Mouse (Mus musculus) intestine, postnatal 0 days (tissue): ENCODE measurements around the gene Tmub2. TPM values are rescaled to one million over a fixed set of nuclear protein-coding genes. Genes with fewer than 3 reads are reported as not detected.

Experiments
- ATAC-seq: fragments of 200-750 bp; cut with Nextera tagmentation; 2 replicates; pipeline ENCODE4 v1.8.0; 2017; ENCODE audit warnings: mild to moderate bottlenecking, moderate TSS enrichment, moderate library complexity
- H3K27ac ChIP-seq: fragments of 300-500 bp; sonication (generic); 2 replicates; pipeline ENCODE4 v1.5.1; 2014; ENCODE audit warnings: mild to moderate bottlenecking, low read depth, low read length, moderate library complexity
- H3K27me3 ChIP-seq: fragments of 300-500 bp; sonication (generic); replicated peaks from 2 replicates; pipeline ENCODE4 v1.6.1; 2014; ENCODE audit warnings: low read length, mixed read lengths; ENCODE audit not compliant: control insufficient read depth, insufficient read depth
- H3K36me3 ChIP-seq: fragments of 300-500 bp; sonication (generic); 2 replicates; pipeline ENCODE4 v1.6.1; 2014; ENCODE audit warnings: mild to moderate bottlenecking, moderate library complexity; ENCODE audit not compliant: control insufficient read depth, insufficient read depth
- H3K4me1 ChIP-seq: fragments of 300-500 bp; sonication (generic); replicated peaks from 2 replicates; pipeline ENCODE4 v1.6.1; 2014; ENCODE audit warnings: antibody characterized with exemption, low read length, mixed read lengths; ENCODE audit not compliant: control insufficient read depth, insufficient read depth
- H3K4me2 ChIP-seq: fragments of 300-500 bp; sonication (generic); replicated peaks from 2 replicates; pipeline ENCODE4 v1.6.1; 2014; ENCODE audit warnings: low read depth, mild to moderate bottlenecking, moderate library complexity
- H3K4me3 ChIP-seq: fragments of 300-500 bp; sonication (generic); 2 replicates; pipeline ENCODE4 v1.5.1; 2014; ENCODE audit warnings: low read depth, low read length
- H3K9ac ChIP-seq: fragments of 300-500 bp; sonication (generic); 2 replicates; pipeline ENCODE4 v1.6.1; 2014; ENCODE audit warnings: mild to moderate bottlenecking, low read depth, low read length
- H3K9me3 ChIP-seq: fragments of 300-500 bp; sonication (generic); 2 replicates; pipeline ENCODE4 v1.6.1; 2016; ENCODE audit warnings: mixed run types; ENCODE audit not compliant: control insufficient read depth
- CTCF ChIP-seq: sonication (generic); IDR thresholded peaks from 2 replicates; pipeline ENCODE4 v1.5.1; 2016; ENCODE audit warnings: low read depth, mild to moderate bottlenecking, control low read depth, antibody characterized with exemption, moderate library complexity
- WGBS: fragments of 180-500 bp; shearing (Covaris S2); extraction: QIAGEN DNeasy Blood & Tissue Kit; methylation state at CpG from one replicate; pipeline ENCODE4 v1.1.7; 2014; 5-methylcytosine and 5-hydroxymethylcytosine counted together
- polyA plus RNA-seq: library from polyadenylated mRNA; unstranded; fragments of >200 nt; fragmentation: Nextera tagmentation; extraction: Ambion mirVana; gene quantifications from 2 replicates; pipeline ENCODE4 v1.2.1, GENCODE M21; 2015

The Tmub2 gene
- polyA plus RNA-seq: 43.3 and 44.2 TPM in 2 replicates

DNA sequence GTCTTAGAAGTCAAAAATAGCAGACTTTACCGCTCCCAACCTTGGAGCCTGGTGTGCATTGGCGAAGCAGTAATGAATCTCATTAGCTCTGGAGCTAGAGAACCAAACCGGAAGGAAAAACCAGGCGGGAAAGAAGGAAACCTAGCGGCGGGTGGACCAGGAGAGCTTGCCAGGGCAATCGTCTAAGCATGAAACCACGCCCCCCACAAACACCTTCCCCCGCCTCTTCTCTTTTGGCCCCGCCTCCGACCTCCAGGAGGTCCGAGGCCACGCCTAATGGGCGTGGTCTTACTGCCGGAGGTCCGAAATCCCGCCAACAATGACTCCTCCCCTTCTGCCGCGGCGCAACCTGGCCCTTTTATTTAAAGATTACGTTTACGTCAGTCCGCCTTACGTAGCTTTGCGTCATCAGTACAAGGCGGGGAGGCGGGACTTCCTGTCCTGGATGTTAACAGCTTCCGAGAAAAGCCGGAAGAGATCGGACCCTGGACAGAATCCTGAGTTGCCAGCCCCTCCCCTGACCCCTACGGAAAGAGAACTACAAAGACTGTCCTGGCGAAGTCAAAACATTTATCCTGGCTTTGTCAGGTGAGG lies at the start of gene Tmub2:
Gene Tmub2, plus strand, starts transcription at position 431 of the 594 bp plus-strand sequence.
- H3K9ac ChIP-seq: peak within 1 kb of the TSS; percentile 81
- peak; percentile 38 for TF ChIP-seq CTCF
- H3K9me3 ChIP-seq: no peaks in the 10 kb centered on the region
- peak within 1 kb of the TSS; percentile 85 for H3K4me2 ChIP-seq
- ATAC-seq: peak; percentile 92
- peaks cover 5% of the 10 kb centered on the region; the same call in 1 of the 2 replicates for H3K4me1 ChIP-seq
- under 1% methylated on average over 32 of the region's 32 CpGs for WGBS
- peak within 1 kb of the TSS; percentile 92 for H3K4me3 ChIP-seq
- peak within 1 kb of the TSS; percentile 73 for H3K27ac ChIP-seq
- H3K27me3 ChIP-seq: no peaks in the 10 kb centered on the region
- peaks cover 15% of the 10 kb centered on the region for H3K36me3 ChIP-seq

DNA sequence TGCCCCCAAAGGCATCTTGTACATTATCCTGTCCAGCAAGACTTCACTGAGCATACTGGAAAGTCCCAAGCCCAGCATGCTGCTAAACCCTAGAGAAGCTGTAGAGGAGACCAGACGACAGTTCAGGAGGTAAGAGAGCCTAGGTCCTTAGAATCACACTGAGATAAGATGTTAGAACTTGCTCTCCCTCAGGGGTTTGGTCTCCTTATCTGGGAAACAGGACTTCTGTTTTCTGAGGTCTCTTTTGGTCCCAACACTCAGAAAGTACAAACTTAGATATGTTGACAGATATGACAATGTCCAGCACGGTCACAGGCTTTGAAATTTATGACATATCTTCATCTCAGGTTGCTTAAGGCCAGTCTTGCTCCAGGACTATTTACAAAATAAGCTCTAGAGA lies 48.7 kb upstream of the Tmub2 start:
- WGBS: 54% methylated on average over 2 of the region's 2 CpGs
- TF ChIP-seq CTCF: no peak

DNA sequence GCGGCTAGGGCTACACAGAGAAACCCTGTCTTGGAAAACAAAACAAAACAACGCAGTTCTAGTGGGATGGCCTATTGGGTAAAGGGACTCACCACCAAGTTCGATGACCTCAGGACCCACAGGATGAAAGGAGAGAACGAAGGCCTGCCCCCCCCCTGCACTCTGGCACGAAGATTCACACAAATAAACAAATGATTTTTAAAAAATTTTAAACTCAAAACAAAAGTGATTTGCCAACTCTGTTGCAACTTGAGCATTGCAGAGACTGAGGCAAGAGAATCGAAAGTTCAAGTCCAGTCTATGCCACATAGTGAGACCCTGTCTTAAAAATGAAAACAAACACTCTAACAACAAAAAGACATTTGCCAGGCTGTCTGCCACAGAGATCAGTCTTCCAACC lies 44.1 kb upstream of the Tmub2 start:
- Histone ChIP-seq H3K9me3 (no peaks in the 10 kb centered on the region), H3K4me1 (0 out of 2 replicates have a peak, but pooled peaks cover 3% of the 10 kb centered on the region), H3K36me3 (no peaks in the 10 kb centered on the region), H3K27me3 (no peaks in the 10 kb centered on the region), H3K27ac (no peak overlapping the region), H3K4me3 (no peak overlapping the region), H3K9ac (no peak overlapping the region), H3K4me2 (no peak overlapping the region)
- WGBS: 86% methylated on average over 6 of the region's 6 CpGs
- no peak for ATAC-seq
- no peak for TF ChIP-seq CTCF

More for the DNA sequence above, 48.7 kb upstream of the Tmub2 start:
- ATAC-seq: no peak
- Histone ChIP-seq H3K9me3 (no peaks in the 10 kb centered on the region), H3K27ac (no peak overlapping the region), H3K4me1 (0 out of 2 replicates have a peak, but pooled peaks cover 2% of the 10 kb centered on the region), H3K36me3 (no peaks in the 10 kb centered on the region), H3K9ac (no peak overlapping the region), H3K4me3 (no peak overlapping the region), H3K4me2 (no peak overlapping the region), H3K27me3 (no peaks in the 10 kb centered on the region)

DNA sequence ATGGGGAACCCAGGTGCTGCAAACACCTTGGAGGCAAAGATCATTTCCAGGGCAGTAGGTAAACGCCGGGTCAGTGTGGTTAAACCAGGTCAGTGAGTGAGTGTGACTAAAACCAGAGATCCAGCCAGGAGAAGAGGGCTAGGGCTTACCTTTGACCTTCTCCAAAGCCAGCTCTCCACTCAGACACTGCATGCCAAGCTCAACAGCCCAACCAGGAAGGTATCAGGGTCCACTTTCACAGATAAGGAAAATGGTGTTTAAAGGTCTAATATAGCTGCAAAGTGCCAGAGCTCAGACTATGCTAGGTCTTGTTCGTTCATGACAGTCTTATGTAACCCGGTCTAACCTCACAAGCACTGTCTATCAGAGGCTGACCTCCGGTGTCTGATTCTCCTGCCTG lies 43.5 kb upstream of the Tmub2 start:
- H3K9ac ChIP-seq: no peak overlapping the region
- peak; percentile 90 for ATAC-seq
- no peak overlapping the region for H3K4me3 ChIP-seq
- TF ChIP-seq CTCF: 0 out of 2 replicates have a peak, but pooled peaks have one; percentile 39
- no peak overlapping the region for H3K27ac ChIP-seq
- 43% methylated on average over 5 of the region's 5 CpGs for WGBS
- H3K27me3 ChIP-seq: no peaks in the 10 kb centered on the region
- H3K36me3 ChIP-seq: no peaks in the 10 kb centered on the region
- 0 out of 2 replicates have a peak, but pooled peaks cover 3% of the 10 kb centered on the region for H3K4me1 ChIP-seq
- no peaks in the 10 kb centered on the region for H3K9me3 ChIP-seq
- no peak overlapping the region for H3K4me2 ChIP-seq

DNA sequence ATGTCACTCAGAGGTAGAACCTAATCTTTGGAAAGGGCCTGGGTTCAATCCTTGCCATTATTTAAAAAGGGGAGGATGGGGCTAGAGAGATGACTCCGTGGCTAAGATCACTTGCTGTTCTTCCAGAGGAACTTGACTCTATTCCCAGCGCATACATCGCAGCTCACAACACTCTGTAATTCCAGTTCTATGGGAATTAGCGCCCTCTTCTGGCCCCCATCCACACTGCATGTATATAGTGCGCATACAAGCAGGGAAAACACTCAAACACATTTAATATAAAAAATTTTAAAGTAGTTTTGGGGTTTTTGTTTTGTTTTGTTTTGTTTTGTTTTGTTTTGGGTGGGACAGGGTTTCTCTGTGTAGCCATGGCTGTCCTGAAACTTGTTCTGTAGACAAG lies 42.9 kb upstream of the Tmub2 start:
- Histone ChIP-seq H3K4me2 (no peak overlapping the region), H3K9ac (no peak overlapping the region), H3K27ac (no peak overlapping the region), H3K9me3 (no peaks in the 10 kb centered on the region), H3K4me3 (no peak overlapping the region), H3K36me3 (no peaks in the 10 kb centered on the region), H3K27me3 (no peaks in the 10 kb centered on the region), H3K4me1 (0 out of 2 replicates have a peak, but pooled peaks cover 3% of the 10 kb centered on the region)
- no peak for ATAC-seq
- WGBS: 63% methylated on average over 5 of the region's 5 CpGs
- peak; percentile 58 for TF ChIP-seq CTCF

DNA sequence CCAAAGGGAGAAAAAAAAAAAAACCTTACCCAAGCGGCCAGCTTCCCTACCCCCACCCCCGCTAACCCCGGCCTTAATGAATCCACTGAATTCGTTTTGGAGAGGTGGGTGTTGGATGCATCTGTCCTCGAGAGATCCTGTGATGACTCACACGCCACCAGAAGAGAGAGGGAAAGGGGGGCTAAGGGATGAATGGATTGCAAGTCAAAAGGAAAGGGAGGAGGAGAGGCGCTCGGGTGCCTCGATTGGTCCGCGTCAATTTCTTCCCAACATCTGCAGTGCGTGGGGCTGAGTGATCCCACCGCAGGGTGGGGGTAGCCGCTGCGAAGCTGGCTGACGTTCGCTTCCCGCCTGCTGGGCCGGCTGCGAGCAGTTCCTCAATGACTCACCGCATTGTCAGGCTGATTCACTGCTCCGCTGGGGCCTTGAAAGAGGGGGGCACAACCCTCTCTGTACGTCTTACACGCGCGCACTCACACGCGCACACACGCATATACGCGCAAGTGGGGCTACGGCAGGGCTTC lies 39.7 kb upstream of the Tmub2 start:
- ATAC-seq: peak; percentile 32
- H3K36me3 ChIP-seq: no peaks in the 10 kb centered on the region
- no peaks in the 10 kb centered on the region for H3K9me3 ChIP-seq
- no peaks in the 10 kb centered on the region for H3K27me3 ChIP-seq
- H3K4me1 ChIP-seq: 0 out of 2 replicates have a peak, but pooled peaks cover 3% of the 10 kb centered on the region
- H3K9ac ChIP-seq: no peak overlapping the region
- TF ChIP-seq CTCF: peak; percentile 36; the same call in 1 of the 2 replicates
- peak overlapping the region; percentile 32 for H3K4me3 ChIP-seq
- no peak overlapping the region for H3K27ac ChIP-seq
- peak overlapping the region; percentile 73 for H3K4me2 ChIP-seq
- 2% methylated on average over 31 of the region's 32 CpGs for WGBS
